Comparison of ENCODE assay signal across 17 mouse cellular contexts in the genomic region with DNA sequence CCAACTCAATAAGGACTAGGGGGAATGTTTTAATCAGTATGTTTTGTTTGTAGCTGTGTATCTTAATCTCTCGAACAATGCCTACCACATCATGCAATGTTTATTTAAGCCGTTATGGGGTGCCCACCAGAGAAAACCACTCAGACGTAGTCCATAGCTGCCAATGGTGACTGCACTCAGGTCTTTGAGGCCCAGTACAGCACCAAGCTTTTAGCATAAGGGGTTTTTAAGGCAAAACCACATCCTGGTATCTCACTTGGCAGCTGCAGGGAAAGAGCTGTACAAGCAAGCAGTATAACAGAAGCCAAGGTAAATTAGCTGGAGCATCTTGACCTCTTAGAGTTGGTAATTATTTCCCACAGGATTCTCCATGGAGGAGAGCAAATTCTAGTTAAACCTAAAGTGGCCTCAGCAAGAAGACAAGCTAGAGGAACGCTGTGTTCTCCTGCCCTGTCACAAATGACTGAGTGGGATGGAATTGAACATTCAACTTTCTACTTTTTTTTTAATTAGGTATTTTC.
"Had no signal": no experiment of that assay in that cellular context is flagged by ENCODE, and none has a peak within 500 bp of the region (broad histone marks: within the 10 kb centered on the region; RNA-seq: fewer than 3 reads in every experiment).

No protein-coding gene starts in this region.

- H3K9me3 ChIP-seq: limb, embryonic 15.5 days; liver, embryonic 13.5 days; lung, embryonic 15.5 days; midbrain, embryonic 10.5 days; midbrain, embryonic 15.5 days; neural tube, embryonic 13.5 days had no signal

- H3K27me3 ChIP-seq: limb, embryonic 15.5 days; liver, embryonic 13.5 days; lung, embryonic 15.5 days; midbrain, embryonic 15.5 days; neural tube, embryonic 13.5 days had no signal

- DNase-seq: kidney, adult 8-10 months; kidney, postnatal 36 days; layer of hippocampus, adult 9-11 months; layer of hippocampus, postnatal 36 days; liver, embryonic 13.5 days; liver, postnatal 0 days; retina, postnatal 1 day; right cerebral cortex, postnatal 4 days; thymus, postnatal 36 days had no signal

- H3K27ac ChIP-seq: kidney, postnatal 0 days; limb, embryonic 15.5 days; liver, embryonic 13.5 days; lung, embryonic 15.5 days; midbrain, embryonic 10.5 days; midbrain, embryonic 15.5 days; neural tube, embryonic 13.5 days; stomach, postnatal 0 days had no signal

- H3K9ac ChIP-seq: limb, embryonic 15.5 days; liver, embryonic 13.5 days; liver, postnatal 0 days; lung, embryonic 15.5 days; midbrain, embryonic 15.5 days; neural tube, embryonic 13.5 days had no signal

- ATAC-seq: intestine, postnatal 0 days; liver, postnatal 0 days; midbrain, embryonic 15.5 days had no signal

- H3K4me1 ChIP-seq: limb, embryonic 15.5 days; liver, embryonic 13.5 days; lung, embryonic 15.5 days; midbrain, embryonic 10.5 days; midbrain, embryonic 15.5 days had no signal

- H3K4me3 ChIP-seq: limb, embryonic 15.5 days; liver, embryonic 13.5 days; lung, embryonic 15.5 days; midbrain, embryonic 10.5 days; midbrain, embryonic 15.5 days; neural tube, embryonic 13.5 days had no signal

- H3K4me2 ChIP-seq: limb, embryonic 15.5 days; liver, embryonic 13.5 days; lung, embryonic 15.5 days; midbrain, embryonic 15.5 days; neural tube, embryonic 13.5 days had no signal
